Mouse (Mus musculus) urinary bladder, postnatal 14 days (tissue): Measurements from ENCODE around the gene Pdgfra.
A peak's percentile ranks its signal among the peaks of the same experiment; 100 is the strongest.

Experiments
- DNase-seq: peaks from one replicate; pipeline ENCODE4 v3.0.0; 2021; ENCODE audit warnings: low spot score

Gene Pdgfra

GRCm38 (mm10) chr5:75152021-75152425, at the start of gene Pdgfra:
TSS of gene Pdgfra (plus strand) at chr5:75152292.
- no peak for DNase-seq

- DNase-seq, result no peak
Measured at GRCm38 (mm10) chr5:75106511-75106910, 45.6 kb upstream of the Pdgfra start.

GRCm38 (mm10) chr5:75109368-75109767, 42.7 kb upstream of the Pdgfra start:
- DNase-seq, result no peak

GRCm38 (mm10) chr5:75111781-75112180, 40.3 kb upstream of the Pdgfra start:
- no peak for DNase-seq

GRCm38 (mm10) chr5:75118840-75119239, 33.3 kb upstream of the Pdgfra start:
- DNase-seq, result no peak

GRCm38 (mm10) chr5:75121646-75122045, 30.4 kb upstream of the Pdgfra start:
- peak; percentile 53 for DNase-seq

- no peak for DNase-seq
Measured at GRCm38 (mm10) chr5:75134681-75135080, 17.4 kb upstream of the Pdgfra start.

GRCm38 (mm10) chr5:75143092-75143491, 9.0 kb upstream of the Pdgfra start:
- DNase-seq, result peak; percentile 69

GRCm38 (mm10) chr5:75143767-75144166, 8.3 kb upstream of the Pdgfra start:
- DNase-seq, result no peak

- no peak for DNase-seq
Measured at GRCm38 (mm10) chr5:75145341-75145740, 6.8 kb upstream of the Pdgfra start.

- no peak for DNase-seq
Measured at GRCm38 (mm10) chr5:75146469-75146868, 5.6 kb upstream of the Pdgfra start.

GRCm38 (mm10) chr5:75148343-75149127, 3.6 kb upstream of the Pdgfra start:
- DNase-seq, result peak; percentile 49

GRCm38 (mm10) chr5:75149380-75149779, 2.7 kb upstream of the Pdgfra start:
- DNase-seq, result no peak

- DNase-seq, result no peak
Measured at GRCm38 (mm10) chr5:75149880-75150279, 2.2 kb upstream of the Pdgfra start.

- no peak for DNase-seq
Measured at GRCm38 (mm10) chr5:75150341-75150981, 1.6 kb upstream of the Pdgfra start.

GRCm38 (mm10) chr5:75151146-75151900, 769 bp upstream of the Pdgfra start:
- peak; percentile 80 for DNase-seq

GRCm38 (mm10) chr5:75152791-75153625, 916 bp downstream of the Pdgfra start:
- peak; percentile 55 for DNase-seq

GRCm38 (mm10) chr5:75153626-75153960, 1.5 kb downstream of the Pdgfra start:
- no peak for DNase-seq

GRCm38 (mm10) chr5:75153961-75154620, 2.0 kb downstream of the Pdgfra start:
- peak; percentile 71 for DNase-seq

- DNase-seq, result peak; percentile 58
Measured at GRCm38 (mm10) chr5:75154621-75155235, 2.6 kb downstream of the Pdgfra start.

- DNase-seq, result no peak
Measured at GRCm38 (mm10) chr5:75155281-75155680, 3.2 kb downstream of the Pdgfra start.
